Mouse (Mus musculus): ENCODE measurements at regions not wholly inside any gene's neighbourhood (a gene's known extent, or its start where the extent isn't known, plus 50 kb on each side); places are given as distances from the start of the nearest gene placed in this dataset.

DNA sequence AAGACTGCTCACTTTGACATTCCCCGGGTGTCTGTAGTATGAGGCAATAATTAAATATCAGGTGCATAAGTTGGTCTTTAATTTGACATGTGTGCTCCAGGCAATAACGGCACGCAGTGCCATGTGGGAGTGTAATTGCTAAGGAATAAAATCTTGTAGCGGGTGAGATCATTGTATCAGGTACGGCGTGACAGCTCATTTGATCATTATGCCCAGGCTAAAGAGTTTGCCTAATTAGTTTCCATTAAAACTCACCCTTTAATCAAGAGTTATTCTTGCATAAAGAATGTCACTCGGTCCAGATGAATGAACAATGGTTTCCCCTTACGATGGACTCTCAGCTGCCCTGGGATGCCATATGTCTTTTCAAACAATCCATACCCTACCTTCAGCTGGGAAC lies 190.4 kb downstream of the Insc start:
- TF ChIP-seq POLR2A (IDR thresholded peaks at IDR 0.05; ENCODE audit: borderline replicate concordance, extremely low read depth, insufficient read depth, insufficient read length, poor library complexity, severe bottlenecking) (no peak), CTCF (IDR thresholded peaks at IDR 0.05; ENCODE audit: borderline replicate concordance, extremely low read depth, insufficient read depth, insufficient read length) (no peak)

All from brain, embryonic 14.5 days (tissue).